Mouse (Mus musculus) bone marrow macrophage, adult 2 months (primary cell): ENCODE measurements around the gene Commd8.

ENCODE experiments used
- CTCF ChIP-seq: IDR thresholded peaks from 2 replicates; pipeline ENCODE4 v1.5.1; 2012; ENCODE audit warnings: low read depth, mild to moderate bottlenecking, low read length, moderate library complexity
- POLR2A ChIP-seq: IDR thresholded peaks from 2 replicates; pipeline ENCODE4 v1.6.1; 2012; ENCODE audit warnings: mild to moderate bottlenecking, low read depth, low read length, borderline replicate concordance

DNA sequence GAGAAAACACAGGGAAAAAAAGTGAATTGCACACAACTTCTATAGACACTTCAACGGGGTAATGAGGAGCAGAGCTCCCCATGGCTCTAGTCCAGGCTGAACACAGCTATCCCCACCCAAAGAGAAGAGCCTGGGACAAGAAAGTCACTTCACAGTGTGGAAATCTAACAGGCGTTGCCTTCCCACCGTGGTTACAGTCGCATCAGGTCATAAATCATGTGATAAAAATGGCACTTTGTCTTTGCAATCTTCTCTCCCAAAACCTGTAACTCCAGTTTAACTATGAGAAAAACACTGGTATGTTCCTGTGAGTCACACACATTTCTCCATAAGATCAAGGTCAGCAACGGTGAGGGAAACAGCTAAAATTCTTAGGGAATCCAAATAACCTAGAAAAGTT, 11.4 kb downstream of the Commd8 start:
- TF ChIP-seq POLR2A (no peak), CTCF (no peak)
